Mouse (Mus musculus): Measurements from ENCODE around the gene Olfr704.

DNA sequence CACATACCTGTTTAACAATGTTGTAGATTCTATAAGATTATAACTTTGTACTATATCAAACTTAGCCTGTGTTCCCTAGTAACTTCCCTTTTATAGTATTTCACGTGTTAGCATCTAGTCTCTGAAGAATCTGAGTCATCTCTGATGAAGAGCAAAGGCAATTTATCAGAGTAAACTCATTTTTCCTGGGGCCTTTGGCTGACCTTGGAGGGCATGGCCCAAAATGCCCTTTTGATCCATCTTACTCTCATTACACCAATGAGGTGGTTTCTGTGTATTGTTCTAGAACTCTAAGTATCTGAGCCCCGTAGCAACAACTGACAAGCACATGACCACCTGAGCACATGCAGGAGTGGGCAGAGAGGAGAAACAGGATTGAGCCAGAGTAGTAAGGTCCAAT lies 49.2 kb upstream of the Olfr704 start, which contains the start of gene Olfr701:
- TF ChIP-seq CTCF (conservative IDR thresholded peaks at IDR 0.05 in 1 of 2, IDR thresholded peaks at IDR 0.05 in 1 of 2; ENCODE audit: low read depth in 2 of 2, low read length in 2 of 2), result no peak
- no peak for TF ChIP-seq POLR2A (IDR thresholded peaks at IDR 0.05; ENCODE audit: low read depth, low read length)
- no peak for TF ChIP-seq CHD2 (IDR thresholded peaks at IDR 0.05; ENCODE audit: low read length)
- TF ChIP-seq USF1 (IDR thresholded peaks at IDR 0.05; ENCODE audit: low read depth, low read length), result no peak
- no peak for TF ChIP-seq TCF12 (IDR thresholded peaks at IDR 0.05; ENCODE audit: low read depth, low read length)
- no peak for TF ChIP-seq HCFC1 (IDR thresholded peaks at IDR 0.05; ENCODE audit: low read depth, low read length)
- no peak for TF ChIP-seq BHLHE40 (IDR thresholded peaks at IDR 0.05; ENCODE audit: low read depth, low read length)
- no peak for TF ChIP-seq PAX5 (IDR thresholded peaks at IDR 0.05; ENCODE audit: low read length)
- TF ChIP-seq POLR2AphosphoS2 (IDR thresholded peaks at IDR 0.05; ENCODE audit: low read depth, low read length), result no peak
- TF ChIP-seq GABPA (IDR thresholded peaks at IDR 0.05; ENCODE audit: insufficient replicate concordance, low read depth, low read length), result no peak
- no peak for TF ChIP-seq RCOR1 (conservative IDR thresholded peaks at IDR 0.05; ENCODE audit: low read depth, low read length)
- TF ChIP-seq MAFK (IDR thresholded peaks at IDR 0.05; ENCODE audit: insufficient replicate concordance, low read length), result no peak
